Mouse (Mus musculus) thymus, postnatal 4 days (tissue): ENCODE data around the gene Rpl22.

ENCODE experiments used
- DNase-seq: peaks from one replicate; pipeline ENCODE4 v3.0.0; 2021

Gene Rpl22

DNA sequence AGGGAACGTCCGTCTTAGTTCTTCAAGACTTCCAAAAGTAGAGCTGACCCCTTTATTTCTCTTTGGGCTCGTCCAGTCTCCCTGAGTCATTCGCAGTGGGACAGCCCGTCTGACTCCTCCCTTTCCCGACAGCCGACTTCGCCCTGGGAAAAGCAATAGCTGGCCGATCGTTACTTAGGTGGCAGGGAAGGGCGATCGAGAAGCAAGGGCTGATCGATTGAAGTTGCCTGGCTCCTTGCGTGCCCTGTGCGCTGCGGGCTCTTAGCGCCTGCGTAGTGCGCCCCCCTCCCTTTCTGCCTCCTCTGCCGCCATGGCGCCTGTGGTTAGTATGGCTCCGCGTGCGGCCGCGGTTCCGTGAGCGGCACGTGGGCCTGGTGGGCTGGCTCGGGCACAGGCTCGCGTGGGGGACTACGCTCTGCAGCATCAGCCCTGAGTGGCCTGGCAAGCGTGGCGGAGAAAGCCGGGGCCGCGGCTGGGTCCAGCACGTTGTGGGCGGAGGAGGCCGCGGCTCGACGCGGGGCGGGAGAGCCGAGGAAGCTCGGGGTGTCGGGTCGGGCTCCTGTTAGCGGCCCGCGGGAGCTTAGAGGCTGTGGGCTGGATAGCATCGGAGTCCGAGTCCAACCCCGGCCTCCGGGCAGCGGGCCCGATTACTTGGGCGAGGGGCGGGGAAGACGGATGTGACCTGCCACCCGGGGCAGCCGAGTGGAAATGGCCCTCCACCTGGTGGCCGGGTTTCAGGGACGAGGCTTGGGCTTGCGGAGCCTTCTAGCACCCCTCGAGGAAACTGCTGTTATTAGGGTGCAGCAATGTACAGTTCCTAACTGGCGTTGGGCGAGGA, at the start of gene Rpl22:
Gene Rpl22, plus strand, starts transcription at position 169 of the 838 bp plus-strand sequence.
- DNase-seq, result peak; percentile 91

DNA sequence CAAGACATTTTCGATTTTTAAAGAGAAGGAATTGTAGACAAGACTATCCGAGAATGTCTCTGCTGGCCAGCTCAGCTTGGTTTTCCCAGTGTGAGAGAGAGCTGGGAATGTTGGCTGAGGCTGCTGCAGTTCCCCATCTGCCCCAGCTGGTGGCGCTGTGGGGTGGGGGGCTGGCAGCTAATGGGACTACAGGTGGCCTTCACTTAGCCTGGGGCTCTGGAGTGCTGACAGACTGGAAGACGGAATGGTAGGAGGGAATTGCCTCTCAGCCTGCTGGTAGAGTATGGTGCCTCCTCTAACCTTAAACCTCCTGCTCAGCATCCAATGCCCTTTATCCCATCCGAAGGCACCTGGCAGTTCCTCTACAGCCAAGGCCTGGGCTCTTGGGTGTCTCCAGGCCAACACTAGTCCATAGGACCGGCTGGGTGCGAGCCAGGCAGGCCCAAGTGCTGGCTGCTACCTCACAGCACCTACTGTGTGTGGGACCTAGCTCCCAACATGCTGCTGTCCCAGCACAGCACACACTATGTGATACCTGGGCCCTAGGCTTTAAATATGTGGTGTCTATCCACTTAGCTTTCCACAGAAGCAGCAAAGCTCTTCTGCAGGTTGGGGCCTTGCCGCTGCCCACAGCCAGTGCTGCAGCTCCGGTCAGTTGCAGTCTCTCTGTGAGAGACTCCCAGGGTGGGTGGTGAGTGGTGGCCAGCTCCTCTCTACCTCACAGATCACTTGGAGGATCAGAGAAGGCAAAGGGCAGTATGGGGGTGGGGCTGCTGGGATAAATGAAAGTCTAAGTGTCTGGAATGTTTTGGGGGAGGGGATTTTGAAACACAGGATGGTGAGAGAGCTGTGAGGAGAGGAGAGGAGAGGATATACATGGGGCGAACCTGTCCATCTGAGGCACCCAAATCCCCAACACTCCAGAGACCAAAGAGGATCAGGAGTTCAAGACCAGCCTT, 48.9 kb upstream of the Rpl22 start:
- no peak for DNase-seq

GRCm38 (mm10) chr4:152277916-152278315, 47.6 kb upstream of the Rpl22 start:
- no peak for DNase-seq

DNA sequence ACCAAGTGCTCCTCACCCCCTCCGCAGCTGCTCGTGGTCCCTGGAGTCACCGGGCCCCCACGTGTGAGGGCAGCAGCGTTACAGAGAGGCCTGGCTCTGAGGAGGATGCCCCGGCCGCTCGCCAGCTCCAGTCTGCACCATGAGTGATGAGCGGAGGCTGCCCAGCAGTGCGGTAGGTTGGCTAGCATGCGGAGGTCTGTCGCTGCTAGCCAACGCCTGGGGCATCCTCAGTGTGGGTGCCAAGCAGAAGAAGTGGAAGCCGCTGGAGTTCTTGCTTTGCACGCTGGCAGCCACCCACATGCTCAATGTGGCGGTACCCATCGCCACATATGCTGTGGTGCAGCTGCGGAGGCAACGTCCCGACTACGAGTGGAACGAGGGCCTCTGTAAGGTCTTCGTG, 46.6 kb upstream of the Rpl22 start:
- no peak for DNase-seq

DNA sequence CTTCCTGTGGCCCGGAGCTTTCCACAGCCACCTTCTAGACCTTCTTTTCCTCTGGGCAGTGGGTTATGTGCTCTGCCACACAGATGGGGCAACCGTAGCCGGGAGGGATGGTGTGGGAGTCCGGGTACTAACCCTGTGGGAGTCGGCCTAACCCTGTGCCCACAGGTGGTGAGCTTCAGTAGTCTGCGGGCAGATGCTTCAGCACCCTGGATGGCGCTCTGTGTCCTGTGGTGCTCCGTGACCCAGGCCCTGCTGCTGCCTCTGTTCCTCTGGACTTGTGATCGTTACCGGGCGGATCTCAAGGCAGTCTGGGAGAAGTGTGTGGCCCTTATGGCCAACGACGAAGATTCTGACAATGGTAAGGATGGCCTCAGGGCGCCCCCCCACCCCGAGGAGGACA, 43.9 kb upstream of the Rpl22 start:
- DNase-seq, result no peak

- no peak for DNase-seq
Measured at GRCm38 (mm10) chr4:152282721-152283120, 42.8 kb upstream of the Rpl22 start.

- peak; percentile 93 for DNase-seq
Measured at GRCm38 (mm10) chr4:152283186-152283950, 42.2 kb upstream of the Rpl22 start.

DNA sequence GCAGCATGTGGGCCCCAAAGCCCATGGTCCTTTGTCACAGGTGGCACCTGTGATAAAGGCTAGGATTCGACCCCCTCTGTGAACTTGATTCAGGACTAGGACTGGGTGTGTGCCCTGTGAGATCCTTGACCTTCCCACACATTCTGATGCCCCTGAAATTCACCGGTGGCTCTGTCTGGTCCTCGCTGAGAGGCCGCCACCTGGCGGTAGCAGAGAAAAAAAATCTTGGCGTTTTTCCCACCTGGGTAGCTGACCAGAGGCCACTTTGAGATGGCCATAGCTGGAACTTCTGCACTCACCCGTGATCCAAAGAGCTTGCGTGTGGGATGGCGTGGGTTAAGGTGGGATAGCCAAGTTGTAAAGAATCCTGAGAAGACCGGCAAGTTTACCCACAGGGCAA, 40.0 kb upstream of the Rpl22 start:
- peak; percentile 70 for DNase-seq

DNA sequence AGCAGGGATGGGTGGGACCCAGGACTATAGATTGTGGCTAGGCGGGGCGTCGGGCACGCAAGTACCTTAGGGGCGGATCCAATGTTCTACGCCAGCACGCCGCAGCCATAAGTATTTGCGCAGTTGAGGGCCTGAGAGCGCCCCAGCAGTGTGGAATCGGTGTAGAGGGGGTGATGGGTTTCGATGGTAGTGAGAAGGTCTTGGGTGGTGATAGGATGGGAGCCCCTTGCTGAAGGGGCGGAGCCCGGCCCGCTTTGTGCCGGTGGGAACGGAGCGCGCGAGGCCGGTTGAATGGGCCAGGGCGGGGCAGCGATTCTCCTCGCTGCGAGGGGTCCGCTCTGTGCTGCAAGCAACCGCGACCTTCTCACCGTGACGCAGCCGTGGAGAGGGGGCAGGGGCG, 39.4 kb upstream of the Rpl22 start:
- no peak for DNase-seq

- peak; percentile 88 for DNase-seq
Measured at GRCm38 (mm10) chr4:152286887-152287286, 38.7 kb upstream of the Rpl22 start.

GRCm38 (mm10) chr4:152287317-152288120, 38.0 kb upstream of the Rpl22 start:
- DNase-seq, result no peak

DNA sequence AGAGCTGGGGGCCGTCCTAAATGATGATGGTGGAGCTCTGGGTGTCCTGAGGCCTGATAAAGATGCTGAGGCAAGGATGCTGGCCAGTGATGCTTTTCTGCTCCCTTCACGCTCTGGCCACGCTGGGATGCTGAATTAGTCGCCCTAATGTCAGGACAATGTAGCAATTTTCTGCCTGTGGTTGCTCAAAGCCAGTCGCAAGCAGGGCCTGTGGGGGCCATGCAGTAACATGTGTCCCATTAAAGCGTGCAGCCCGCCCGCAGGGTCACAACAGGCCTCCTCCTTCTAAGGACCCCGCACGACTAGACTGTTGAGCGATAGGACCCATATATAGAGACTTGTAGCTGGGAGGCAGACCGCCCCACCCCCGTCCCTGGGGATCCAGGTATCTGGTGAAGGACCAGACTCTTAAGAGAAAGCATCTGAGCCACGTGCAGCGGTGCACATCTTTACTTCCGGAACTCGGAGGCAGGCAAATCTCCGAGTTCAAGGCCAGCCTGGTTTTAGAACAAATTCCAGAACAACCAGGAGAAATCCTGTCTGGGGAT, 37.1 kb upstream of the Rpl22 start:
- no peak for DNase-seq

GRCm38 (mm10) chr4:152290385-152290784, 35.2 kb upstream of the Rpl22 start:
- no peak for DNase-seq

- DNase-seq, result no peak
Measured at GRCm38 (mm10) chr4:152290991-152291390, 34.6 kb upstream of the Rpl22 start.

DNA sequence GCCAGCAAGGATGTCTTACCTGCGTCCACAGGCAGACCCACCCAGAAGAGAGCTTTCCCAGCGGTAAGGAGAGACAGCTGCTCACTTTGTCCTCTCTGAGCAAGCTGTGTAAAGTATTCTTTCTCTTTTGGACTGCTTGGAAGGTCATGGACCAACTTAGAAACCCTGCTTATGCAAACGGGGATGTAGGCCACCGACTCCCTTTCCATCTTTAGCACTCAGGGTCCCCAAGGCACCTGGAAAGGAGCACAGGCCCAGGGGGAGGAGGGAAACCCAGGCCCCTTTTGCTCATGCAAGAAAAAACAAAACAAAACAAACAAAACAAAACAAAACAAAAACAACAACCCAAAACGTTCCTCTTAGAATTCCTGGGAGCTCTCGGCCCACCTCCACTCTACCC, 34.0 kb upstream of the Rpl22 start, which contains the start of gene Hes3:
Gene Hes3, minus strand, starts transcription at position 101 of the 400 bp plus-strand sequence.
- DNase-seq, result no peak

DNA sequence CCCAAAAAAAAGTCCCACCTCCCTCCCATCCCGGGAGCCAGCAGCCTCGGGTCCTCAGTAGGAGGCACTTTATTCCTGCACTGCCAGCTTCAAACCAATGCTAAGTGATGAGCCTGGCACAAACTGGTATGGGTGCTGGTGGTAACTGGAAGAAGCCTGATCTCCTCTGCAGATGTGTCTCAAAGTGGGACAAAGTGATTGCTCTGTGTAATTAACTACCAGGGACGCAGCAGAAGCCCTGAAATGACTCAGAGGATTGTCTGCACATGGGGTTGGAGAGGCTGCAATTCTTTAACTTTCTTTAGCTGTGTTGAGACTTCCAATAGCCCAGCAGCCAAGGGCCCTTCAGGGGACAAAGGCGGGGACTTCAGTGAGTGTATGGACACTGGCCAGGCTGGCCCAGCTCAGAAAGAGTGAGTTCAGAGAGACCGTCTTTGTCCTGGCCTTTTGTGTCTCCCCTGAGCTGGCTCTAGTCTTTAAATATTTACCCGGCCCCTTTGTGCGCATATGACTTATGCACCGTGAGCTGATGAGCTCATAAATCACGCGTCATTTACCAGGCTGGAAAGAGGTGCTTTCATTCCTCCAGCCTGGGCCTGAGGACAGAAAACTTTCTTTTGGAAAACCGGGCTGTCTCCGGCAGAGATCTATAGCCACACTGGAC, 33.3 kb upstream of the Rpl22 start:
- DNase-seq, result no peak

DNA sequence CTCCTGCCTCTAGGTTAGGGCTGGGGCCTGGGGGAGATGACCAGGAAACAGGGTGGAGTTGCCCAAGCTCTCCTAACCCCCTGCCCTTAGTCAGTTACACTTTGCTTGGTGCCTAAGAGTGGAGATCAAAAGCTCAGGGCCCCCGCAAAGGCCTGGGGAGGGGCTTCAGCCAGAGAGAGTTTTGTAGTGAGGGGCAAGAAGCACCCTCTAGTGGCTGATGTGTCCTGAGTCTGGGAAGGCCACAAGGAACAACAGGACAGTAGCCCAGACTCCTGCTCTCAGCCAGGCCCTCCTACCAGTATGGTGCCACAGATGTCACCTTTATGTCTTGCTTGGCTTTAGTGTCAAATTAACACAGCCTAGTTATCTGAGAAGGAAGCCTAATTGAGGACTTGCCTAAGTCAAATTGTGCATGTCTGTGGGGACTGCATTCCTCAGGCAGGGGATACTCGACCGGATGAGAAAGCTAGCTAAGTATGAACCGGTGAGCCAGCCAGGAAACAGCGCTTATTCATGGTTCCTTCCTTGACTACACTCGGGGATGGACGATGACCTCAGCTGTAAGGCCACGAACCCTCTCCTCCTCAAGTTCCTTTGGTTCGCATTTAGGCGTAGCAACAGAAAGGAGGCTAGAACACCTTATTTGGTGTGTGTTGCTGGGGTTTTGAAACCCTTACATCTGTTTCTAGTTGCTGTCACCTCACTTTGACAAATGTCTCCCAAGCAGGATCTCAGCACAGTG, 31.2 kb upstream of the Rpl22 start:
- DNase-seq, result no peak

DNA sequence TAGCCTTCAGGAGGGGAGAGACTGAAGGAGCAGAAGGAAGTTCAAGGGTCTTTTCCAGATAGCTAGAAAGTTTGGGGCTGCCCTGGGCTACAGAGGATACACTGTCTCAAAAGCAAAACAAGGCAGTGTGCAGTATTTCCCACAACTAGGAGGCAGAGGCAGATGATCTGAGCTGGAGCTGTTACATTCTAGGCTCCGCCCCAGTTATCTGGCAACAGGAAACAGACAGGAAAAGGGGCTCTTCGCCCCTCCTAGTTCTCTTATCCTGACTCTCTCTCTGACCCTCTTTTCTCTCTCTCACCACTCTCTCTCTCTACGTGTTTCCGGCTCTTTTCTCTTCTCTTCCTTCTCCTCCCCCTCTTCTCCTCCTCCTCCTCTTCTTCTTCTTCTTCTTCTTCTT, 29.6 kb upstream of the Rpl22 start:
- DNase-seq, result peak; percentile 43

DNA sequence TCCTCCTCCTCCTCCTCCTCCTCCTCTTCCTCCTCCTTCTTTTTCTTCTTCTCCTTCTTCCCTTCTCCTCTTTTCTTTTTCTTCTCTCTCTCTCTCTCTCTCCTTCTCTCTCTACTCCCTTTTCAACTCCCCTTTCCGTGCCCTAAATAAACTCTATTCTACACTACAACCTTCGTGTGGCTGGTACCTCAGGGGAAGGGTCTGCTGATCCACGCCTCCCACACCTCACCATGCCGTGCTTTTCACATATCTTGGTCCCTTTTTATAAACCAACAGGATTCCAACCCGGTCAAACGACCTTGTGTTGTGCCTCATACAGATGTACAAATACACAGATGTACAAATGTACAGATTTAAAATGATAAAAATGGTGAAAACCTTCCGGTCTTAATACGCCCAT, 29.2 kb upstream of the Rpl22 start:
- DNase-seq, result peak; percentile 39
